Mouse (Mus musculus) ES-E14 (cell line): ENCODE data around the gene Acadsb.

Experiments used
- CHD2 ChIP-seq: IDR thresholded peaks from 2 replicates; pipeline ENCODE4 v1.6.1; 2014; ENCODE audit warnings: mild to moderate bottlenecking, low read depth, low read length, inconsistent platforms
- HCFC1 ChIP-seq: IDR thresholded peaks from 2 replicates; pipeline ENCODE4 v1.6.1; 2012; ENCODE audit warnings: low read length, inconsistent platforms, borderline replicate concordance; ENCODE audit not compliant: insufficient read depth
- MAFK ChIP-seq: IDR thresholded peaks from 2 replicates; pipeline ENCODE4 v1.6.1; 2014; ENCODE audit warnings: mild to moderate bottlenecking, low read depth, low read length, inconsistent platforms; ENCODE audit not compliant: insufficient read depth
- ZC3H11A ChIP-seq: IDR thresholded peaks from 2 replicates; pipeline ENCODE4 v1.6.1; 2012; ENCODE audit warnings: low read depth, mild to moderate bottlenecking, inconsistent platforms, low read length, borderline replicate concordance
- ZNF384 ChIP-seq: IDR thresholded peaks from 2 replicates; pipeline ENCODE4 v1.6.1; 2012; ENCODE audit warnings: low read depth, low read length, inconsistent platforms

- TF ChIP-seq MAFK (no peak), HCFC1 (no peak), ZC3H11A (no peak), CHD2 (no peak), ZNF384 (no peak)
Measured at GRCm38 (mm10) chr7:131471551-131471950, 61.1 kb downstream of the Acadsb start.
